Mouse (Mus musculus): Measurements from ENCODE around the gene Klhl35. TPM values are rescaled to one million over a fixed set of nuclear protein-coding genes. Genes with fewer than 3 reads are reported as not detected.
"Not testable (repeated sequence)": the region's sequence is repeated elsewhere in the genome, so short reads cannot be mapped to it uniquely, and the experiment has no call there.

The Klhl35 gene
- polyA plus RNA-seq, 1 experiment from 2014 or later = 1.8 TPM

DNA sequence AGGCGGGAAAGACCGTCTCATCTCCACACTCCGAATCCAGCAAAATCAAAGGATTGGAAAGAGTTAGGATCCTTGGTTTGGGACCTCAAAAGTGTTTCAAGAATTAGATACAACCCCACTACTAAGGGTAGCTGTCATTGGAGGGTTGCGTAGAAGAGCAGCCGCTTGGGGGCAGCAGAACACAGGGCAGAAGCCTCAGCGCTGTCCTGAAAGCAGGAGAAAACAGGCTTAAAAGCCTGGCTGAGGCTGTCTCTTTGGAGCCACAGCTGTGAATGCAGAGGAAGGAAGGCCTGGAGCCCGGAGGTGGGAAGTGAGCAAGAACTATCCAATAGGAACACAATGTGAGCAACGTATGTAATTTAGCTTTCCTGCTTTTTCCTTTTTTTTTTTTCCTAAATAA, 34.4 kb downstream of the Klhl35 start:
- 3% methylated on average over 8 of the region's 8 CpGs for WGBS
- Histone ChIP-seq H3K27ac (ENCODE audit: low read length) (no peak overlapping the region), H3K9ac (replicated peaks; ENCODE audit: low read depth) (no peak overlapping the region), H3K4me1 (ENCODE audit: insufficient read depth, low read depth, low read length) (no peaks in the 10 kb centered on the region), H3K27me3 (replicated peaks; ENCODE audit: insufficient read depth, low read length) (no peaks in the 10 kb centered on the region), H3K4me2 (replicated peaks; ENCODE audit: low read depth, low read length) (no peak overlapping the region), H3K36me3 (ENCODE audit: insufficient read depth, low read length) (no peaks in the 10 kb centered on the region), H3K9me3 (ENCODE audit: low read length) (no peaks in the 10 kb centered on the region), H3K4me3 (ENCODE audit: low read depth, low read length) (no peak overlapping the region)
- DNase-seq (ENCODE audit: low spot score) (peak; percentile 94), ATAC-seq (peak; percentile 93)
- TF ChIP-seq CTCF (IDR thresholded peaks at IDR 0.05) (peak; percentile 98), EP300 (IDR thresholded peaks at IDR 0.05) (no peak)

DNA sequence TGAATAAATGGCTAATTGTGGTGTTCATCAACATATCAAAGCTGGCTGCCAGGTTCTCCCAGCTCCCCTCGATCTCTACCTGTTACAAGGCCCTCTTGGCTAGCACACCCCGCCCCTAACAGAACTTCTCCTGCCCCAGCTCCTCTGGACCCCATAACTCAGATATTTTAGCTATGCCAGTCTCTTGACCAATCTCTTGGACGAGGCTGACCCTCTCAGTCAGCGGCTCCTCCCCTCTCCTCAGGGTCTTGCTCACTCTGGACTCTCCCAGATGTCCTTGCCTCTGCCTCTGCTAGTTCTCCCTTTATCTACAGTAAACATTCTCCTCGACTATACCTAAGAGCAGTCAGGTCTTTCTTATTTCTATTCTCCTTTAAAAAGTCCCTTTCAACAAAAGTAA, 34.9 kb downstream of the Klhl35 start:
- no peaks in the 10 kb centered on the region for H3K9me3 ChIP-seq (ENCODE audit: low read length)
- no peaks in the 10 kb centered on the region for H3K4me1 ChIP-seq (ENCODE audit: insufficient read depth, low read depth, low read length)
- H3K9ac ChIP-seq (replicated peaks; ENCODE audit: low read depth) = no peak overlapping the region
- peak; percentile 48 for ATAC-seq
- DNase-seq (ENCODE audit: low spot score) = no peak
- H3K27me3 ChIP-seq (replicated peaks; ENCODE audit: insufficient read depth, low read length) = no peaks in the 10 kb centered on the region
- no peak overlapping the region for H3K27ac ChIP-seq (ENCODE audit: low read length)
- H3K36me3 ChIP-seq (ENCODE audit: insufficient read depth, low read length) = no peaks in the 10 kb centered on the region
- TF ChIP-seq EP300 (IDR thresholded peaks at IDR 0.05) = no peak
- no peak for TF ChIP-seq CTCF (IDR thresholded peaks at IDR 0.05)
- H3K4me2 ChIP-seq (replicated peaks; ENCODE audit: low read depth, low read length) = no peak overlapping the region
- 24% methylated on average over 5 of the region's 5 CpGs for WGBS
- no peak overlapping the region for H3K4me3 ChIP-seq (ENCODE audit: low read depth, low read length)

DNA sequence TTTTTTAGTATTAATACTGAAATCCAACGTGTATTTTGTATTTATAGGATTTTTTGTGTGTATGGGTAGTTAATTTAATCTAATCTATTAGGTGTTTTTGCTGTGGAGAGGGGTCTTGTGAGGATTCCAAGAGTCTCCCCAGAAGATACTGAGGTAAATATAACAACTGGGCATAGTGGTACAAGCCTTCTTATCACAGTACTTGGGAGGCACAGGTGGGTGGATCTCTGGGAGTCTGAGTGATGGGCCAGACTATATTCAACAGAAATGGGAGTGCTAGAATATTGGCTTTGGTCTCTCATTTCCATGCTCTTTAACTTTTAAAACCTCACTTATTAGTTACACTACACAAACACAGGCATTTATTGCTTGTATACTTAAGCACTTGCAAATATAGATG, 35.3 kb downstream of the Klhl35 start:
- Histone ChIP-seq H3K9me3 (ENCODE audit: low read length) (no peaks in the 10 kb centered on the region), H3K4me1 (ENCODE audit: insufficient read depth, low read depth, low read length) (no peaks in the 10 kb centered on the region), H3K27ac (ENCODE audit: low read length) (no peak overlapping the region), H3K4me3 (ENCODE audit: low read depth, low read length) (no peak overlapping the region), H3K27me3 (replicated peaks; ENCODE audit: insufficient read depth, low read length) (no peaks in the 10 kb centered on the region), H3K9ac (replicated peaks; ENCODE audit: low read depth) (no peak overlapping the region), H3K4me2 (replicated peaks; ENCODE audit: low read depth, low read length) (no peak overlapping the region), H3K36me3 (ENCODE audit: insufficient read depth, low read length) (no peaks in the 10 kb centered on the region)
- ATAC-seq (no peak), DNase-seq (ENCODE audit: low spot score) (no peak)
- TF ChIP-seq EP300 (IDR thresholded peaks at IDR 0.05) (no peak), CTCF (IDR thresholded peaks at IDR 0.05) (no peak)
- 52% methylated on average over 1 of the region's 1 CpGs for WGBS

DNA sequence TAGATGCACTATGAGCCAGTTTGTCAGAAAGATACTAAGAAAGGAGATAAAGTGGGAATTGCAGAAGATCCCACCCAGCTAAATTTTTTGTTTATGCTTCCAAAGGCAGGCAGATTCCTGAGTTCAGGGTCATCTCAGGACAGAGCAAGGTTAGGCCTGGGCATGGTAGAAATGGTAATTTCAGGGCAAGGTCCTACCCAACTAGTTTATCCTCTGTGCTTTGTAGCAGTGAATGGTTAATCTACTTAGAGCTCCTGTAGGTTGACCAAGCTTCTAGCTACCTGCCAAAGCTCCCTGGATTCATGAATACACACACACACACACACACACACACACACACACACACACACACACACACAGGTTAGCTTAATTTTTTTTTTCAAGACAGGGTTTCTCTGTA, 38.8 kb downstream of the Klhl35 start:
- H3K4me2 ChIP-seq (replicated peaks; ENCODE audit: low read depth, low read length) = no peak overlapping the region
- no peak overlapping the region for H3K27ac ChIP-seq (ENCODE audit: low read length)
- DNase-seq (ENCODE audit: low spot score) (no peak), ATAC-seq (no peak)
- H3K36me3 ChIP-seq (ENCODE audit: insufficient read depth, low read length) = no peaks in the 10 kb centered on the region
- H3K4me1 ChIP-seq (ENCODE audit: insufficient read depth, low read depth, low read length) = no peaks in the 10 kb centered on the region
- H3K4me3 ChIP-seq (ENCODE audit: low read depth, low read length) = no peak overlapping the region
- no peak overlapping the region for H3K9ac ChIP-seq (replicated peaks; ENCODE audit: low read depth)
- TF ChIP-seq CTCF (IDR thresholded peaks at IDR 0.05) (no peak), EP300 (IDR thresholded peaks at IDR 0.05) (no peak)
- H3K9me3 ChIP-seq (ENCODE audit: low read length) = no peaks in the 10 kb centered on the region
- H3K27me3 ChIP-seq (replicated peaks; ENCODE audit: insufficient read depth, low read length) = no peaks in the 10 kb centered on the region

DNA sequence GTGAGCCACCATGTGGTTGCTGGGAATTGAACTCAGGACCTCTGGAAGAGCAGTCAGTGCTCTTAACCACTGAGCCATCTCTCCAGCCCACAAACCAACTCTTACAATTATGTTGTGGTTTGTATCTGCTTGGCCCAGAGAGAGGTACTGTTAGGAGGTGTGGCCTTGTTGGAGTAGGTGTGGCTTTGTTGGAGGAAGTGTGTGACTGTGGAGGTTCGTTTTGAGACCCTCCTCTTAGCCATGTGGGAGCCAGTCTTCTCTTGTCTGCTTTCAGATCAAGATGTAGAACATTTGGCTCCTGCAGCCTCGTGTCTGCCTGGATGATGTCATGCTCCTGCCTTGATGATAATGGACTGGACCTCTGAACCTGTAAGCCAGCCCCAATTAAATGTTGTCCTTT, 42.4 kb downstream of the Klhl35 start:
- not testable (repeated sequence) for H3K9me3 ChIP-seq (ENCODE audit: low read length); H3K4me3 ChIP-seq (ENCODE audit: low read depth, low read length); H3K4me1 ChIP-seq (ENCODE audit: insufficient read depth, low read depth, low read length); H3K36me3 ChIP-seq (ENCODE audit: insufficient read depth, low read length); DNase-seq (ENCODE audit: low spot score); H3K4me2 ChIP-seq (replicated peaks; ENCODE audit: low read depth, low read length); H3K27ac ChIP-seq (ENCODE audit: low read length); H3K27me3 ChIP-seq (replicated peaks; ENCODE audit: insufficient read depth, low read length); H3K9ac ChIP-seq (replicated peaks; ENCODE audit: low read depth); ATAC-seq
- 21% methylated on average over 2 of the region's 2 CpGs for WGBS

DNA sequence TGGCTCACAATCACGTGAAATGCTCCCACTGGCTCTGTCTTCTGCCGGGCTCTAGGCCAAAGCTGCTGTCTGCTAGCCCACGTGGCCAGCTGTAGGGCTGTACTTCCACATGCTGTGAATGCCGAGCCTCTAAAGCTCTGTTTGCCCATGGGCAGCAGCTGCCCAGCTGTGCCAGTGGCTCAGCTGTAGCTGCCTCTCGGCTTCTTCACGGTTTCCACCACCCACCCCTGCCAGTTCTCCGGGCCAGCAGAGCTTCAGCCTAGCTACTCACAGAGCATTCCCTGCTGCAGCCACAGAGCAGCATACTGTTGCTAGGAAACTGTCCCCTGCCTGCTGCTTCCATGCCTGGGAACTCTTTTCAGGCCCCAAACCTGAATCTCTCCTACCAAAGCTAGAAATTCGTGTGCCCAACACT, 44.3 kb downstream of the Klhl35 start:
- no peak for DNase-seq (ENCODE audit: low spot score)
- WGBS = 14% methylated on average over 8 of the region's 8 CpGs

DNA sequence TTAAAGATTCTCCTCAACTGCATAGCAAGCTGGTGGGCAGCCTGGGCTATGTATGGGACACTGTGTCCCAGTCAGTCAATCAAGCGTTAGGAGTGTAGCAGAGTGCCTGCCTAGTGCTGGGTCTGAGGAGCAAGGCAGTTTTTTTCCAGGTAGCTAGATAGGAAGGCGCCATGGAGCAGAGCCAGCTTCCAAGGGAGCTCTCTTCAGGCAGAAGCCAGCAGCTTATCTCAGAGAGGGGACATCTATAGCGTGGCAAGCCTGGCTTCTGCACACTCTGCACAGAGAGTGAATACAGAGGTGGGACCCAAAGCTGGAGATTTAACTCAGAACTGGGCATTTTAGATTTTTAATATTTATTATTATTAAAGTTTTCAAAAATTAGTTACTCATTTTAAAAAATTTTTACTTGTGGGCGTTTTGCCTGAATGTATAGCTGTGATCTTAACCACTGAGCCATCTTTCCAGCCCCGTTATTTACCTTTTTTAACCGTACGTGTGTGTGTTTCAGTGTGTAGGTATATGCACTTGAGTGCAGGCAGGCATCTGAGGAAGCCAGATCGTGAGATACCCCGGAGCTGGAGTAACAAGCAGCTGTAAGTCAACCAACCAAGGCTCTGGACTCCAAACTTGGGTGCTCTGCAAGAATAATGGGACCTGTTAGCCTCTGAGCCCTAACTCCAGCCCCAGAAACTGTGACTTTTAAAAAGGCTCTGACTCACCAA, 50.4 kb downstream of the Klhl35 start:
- Histone ChIP-seq H3K36me3 (ENCODE audit: insufficient read depth, low read length) (no peaks in the 10 kb centered on the region), H3K4me3 (ENCODE audit: low read depth, low read length) (no peak overlapping the region), H3K27ac (ENCODE audit: low read length) (no peak overlapping the region), H3K9me3 (ENCODE audit: low read length) (no peaks in the 10 kb centered on the region), H3K4me1 (ENCODE audit: insufficient read depth, low read depth, low read length) (no peaks in the 10 kb centered on the region), H3K9ac (replicated peaks; ENCODE audit: low read depth) (no peak overlapping the region), H3K4me2 (replicated peaks; ENCODE audit: low read depth, low read length) (no peak overlapping the region), H3K27me3 (replicated peaks; ENCODE audit: insufficient read depth, low read length) (no peaks in the 10 kb centered on the region)
- no peak for ATAC-seq
- whole genome bisulfite sequencing = 66% methylated on average over 9 of the region's 9 CpGs
- DNase-seq (ENCODE audit: low spot score) = no peak
- TF ChIP-seq CTCF (IDR thresholded peaks at IDR 0.05) (no peak), EP300 (IDR thresholded peaks at IDR 0.05) (no peak)

More for the DNA sequence above, 44.3 kb downstream of the Klhl35 start:
- no peaks in the 10 kb centered on the region for H3K27me3 ChIP-seq (replicated peaks; ENCODE audit: insufficient read depth, low read length)
- H3K9ac ChIP-seq (replicated peaks; ENCODE audit: low read depth) = no peak overlapping the region
- TF ChIP-seq CTCF (IDR thresholded peaks at IDR 0.05) = no peak
- no peak for TF ChIP-seq EP300 (IDR thresholded peaks at IDR 0.05)
- no peaks in the 10 kb centered on the region for H3K36me3 ChIP-seq (ENCODE audit: insufficient read depth, low read length)
- H3K4me1 ChIP-seq (ENCODE audit: insufficient read depth, low read depth, low read length) = no peaks in the 10 kb centered on the region
- no peak overlapping the region for H3K4me2 ChIP-seq (replicated peaks; ENCODE audit: low read depth, low read length)
- no peaks in the 10 kb centered on the region for H3K9me3 ChIP-seq (ENCODE audit: low read length)
- peak; percentile 37; the same call in 1 of the 2 replicates for ATAC-seq
- H3K4me3 ChIP-seq (ENCODE audit: low read depth, low read length) = no peak overlapping the region
- H3K27ac ChIP-seq (ENCODE audit: low read length) = no peak overlapping the region

All from lung, postnatal 0 days (tissue).